Mouse (Mus musculus) layer of hippocampus, adult 18-20 months (tissue): ENCODE results near the gene Ldlrap1. TPM values are rescaled to one million over a fixed set of nuclear protein-coding genes. Genes with fewer than 3 reads are reported as not detected.

Source experiments
- DNase-seq, 2 experiments: peaks; one replicate each; pipeline ENCODE4 v3.0.0; 2022; ENCODE audit warnings: low spot score in 2 of 2
- total RNA-seq, 2 experiments: library from RNA; stranded (reverse); gene quantifications; 2 replicates each; pipeline ENCODE4 v1.2.3; 2021

Ldlrap1 gene
- total RNA-seq, 2 experiments from 2014 or later, result 1.3 to 2.4 TPM

GRCm38 (mm10) chr4:134776246-134776645 is 8.4 kb upstream of the Ldlrap1 start:
- no peak for DNase-seq

- no peak for DNase-seq
Observed at GRCm38 (mm10) chr4:134775234-134775944, 7.6 kb upstream of the Ldlrap1 start.

- DNase-seq, result no peak
Observed at GRCm38 (mm10) chr4:134774126-134774525, 6.3 kb upstream of the Ldlrap1 start.

GRCm38 (mm10) chr4:134772805-134773674 is 5.2 kb upstream of the Ldlrap1 start:
- no peak for DNase-seq

- no peak for DNase-seq
Observed at GRCm38 (mm10) chr4:134769891-134770290, 2.1 kb upstream of the Ldlrap1 start.

- no peak for DNase-seq
Observed at GRCm38 (mm10) chr4:134769081-134769811, 1.4 kb upstream of the Ldlrap1 start.

GRCm38 (mm10) chr4:134768226-134768888 is 533 bp upstream of the Ldlrap1 start:
- no peak for DNase-seq

GRCm38 (mm10) chr4:134766904-134767425 is 859 bp downstream of the Ldlrap1 start:
- DNase-seq, result no peak

- no peak for DNase-seq
Observed at GRCm38 (mm10) chr4:134766277-134766676, 1.5 kb downstream of the Ldlrap1 start.

- DNase-seq, result no peak
Observed at GRCm38 (mm10) chr4:134764333-134764732, 3.5 kb downstream of the Ldlrap1 start.

GRCm38 (mm10) chr4:134762360-134762759 is 5.5 kb downstream of the Ldlrap1 start:
- no peak for DNase-seq

GRCm38 (mm10) chr4:134760793-134761201 is 7.0 kb downstream of the Ldlrap1 start:
- no peak for DNase-seq

GRCm38 (mm10) chr4:134760281-134760680 is 7.5 kb downstream of the Ldlrap1 start:
- DNase-seq, result no peak

- DNase-seq, result no peak
Observed at GRCm38 (mm10) chr4:134759564-134759963, 8.3 kb downstream of the Ldlrap1 start.

- no peak for DNase-seq
Observed at GRCm38 (mm10) chr4:134758922-134759321, 8.9 kb downstream of the Ldlrap1 start.

GRCm38 (mm10) chr4:134758367-134758766 is 9.5 kb downstream of the Ldlrap1 start:
- DNase-seq, result no peak

GRCm38 (mm10) chr4:134756953-134757352 is 10.9 kb downstream of the Ldlrap1 start:
- DNase-seq, result no peak

- no peak for DNase-seq
Observed at GRCm38 (mm10) chr4:134754941-134755340, 12.9 kb downstream of the Ldlrap1 start.

- DNase-seq, result no peak
Observed at GRCm38 (mm10) chr4:134754371-134754770, 13.5 kb downstream of the Ldlrap1 start.

- no peak for DNase-seq
Observed at GRCm38 (mm10) chr4:134753516-134754261, 14.1 kb downstream of the Ldlrap1 start.
